In the genomic region with DNA sequence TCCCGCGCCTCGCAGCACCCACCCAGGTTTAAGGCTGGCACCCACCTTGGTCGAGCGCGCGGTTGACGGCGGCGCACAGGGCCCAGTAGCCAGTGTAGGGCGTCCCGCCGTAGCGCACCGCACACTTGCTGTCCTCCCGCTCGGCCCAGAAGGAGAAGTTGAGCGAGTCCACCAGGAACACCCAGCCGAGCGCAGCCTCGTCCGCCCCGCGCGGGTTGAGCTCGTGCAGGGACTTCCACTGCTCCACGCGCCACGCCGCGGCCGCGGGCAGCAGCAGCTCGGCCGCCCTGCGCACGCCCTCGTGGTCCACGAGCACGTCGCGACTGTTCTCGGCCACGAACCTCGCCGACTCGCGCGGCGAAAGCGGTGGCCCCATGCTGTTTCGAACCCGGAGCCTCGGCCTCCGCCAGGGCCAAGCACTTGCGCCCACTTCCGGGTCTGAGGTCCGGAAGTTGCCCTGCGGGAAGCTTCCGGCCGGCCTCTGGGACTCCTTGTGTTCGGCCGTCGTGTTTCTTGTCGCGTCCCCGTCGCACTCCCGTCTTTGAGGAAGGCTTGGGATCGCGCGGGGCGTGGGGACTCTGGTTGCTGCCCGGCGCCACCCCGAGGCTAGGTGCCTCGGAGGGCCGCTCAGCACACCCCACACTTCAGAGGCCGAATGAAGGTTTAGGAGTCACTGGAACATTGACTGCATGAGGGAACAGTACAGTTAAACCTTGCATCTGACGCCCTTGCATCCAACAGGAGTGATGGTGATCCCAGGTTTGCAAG, we compare ENCODE assay signal across 8 mouse cellular contexts. TPM values are rescaled to one million over a fixed set of nuclear protein-coding genes. Genes with fewer than 3 reads are reported as not detected.
DNase-seq lines count a peak whose midpoint lies in the region; ATAC-seq and TF ChIP-seq lines count a peak whose summit lies in the region.

A gene (minus strand): TSS at position 447 of the 768 bp plus-strand sequence.

- no peaks in the 10 kb centered on the region for H3K79me2 ChIP-seq in liver, adult 2 months (ENCODE audit: control insufficient read depth, insufficient read depth, low read length)

- H3K9ac ChIP-seq in embryonic facial prominence, embryonic 14.5 days (ENCODE audit: low read depth, low read length) = peak within 1 kb of the TSS; percentile 86
- H3K9ac ChIP-seq in liver, adult 2 months (ENCODE audit: low read depth, low read length) = peak within 1 kb of the TSS; percentile 94

- H3K27me3 ChIP-seq in embryonic facial prominence, embryonic 14.5 days (replicated peaks; ENCODE audit: control insufficient read depth, insufficient read depth, low read length) = no peaks in the 10 kb centered on the region
- no peaks in the 10 kb centered on the region for H3K27me3 ChIP-seq in liver, adult 2 months (ENCODE audit: control insufficient read depth, insufficient read depth, low read length)

- DNase-seq in cerebellum, adult 9-10 months = no peak
- DNase-seq in embryonic facial prominence, embryonic 14.5 days (ENCODE audit: low spot score) = peak; percentile 68
- peak; percentile 42 for DNase-seq in heart, adult 8-10 months (ENCODE audit: low spot score)
- DNase-seq in kidney, adult 8-10 months = peak; percentile 44 to 64
- peak; percentile 48 for DNase-seq in liver, adult 2 months (ENCODE audit: extremely low read depth, low read depth, low spot score)
- DNase-seq in monocyte, adult 2 months (ENCODE audit: low read depth in 1 of 2, low spot score in 2 of 2) = peak; percentile 26 to 61
- peak; percentile 57 to 70 for DNase-seq in spleen, postnatal 10 days (ENCODE audit: low spot score in 2 of 2)

- 0 out of 2 replicates have a peak, but pooled peaks have one; percentile 17 for TF ChIP-seq POLR2A in liver, adult 2 months (IDR thresholded peaks at IDR 0.05; ENCODE audit: extremely low read depth, insufficient read depth, low read length)

- peaks cover 21% of the 10 kb centered on the region for H3K9me3 ChIP-seq in embryonic facial prominence, embryonic 14.5 days (ENCODE audit: control insufficient read depth, low read length)

- ATAC-seq in cerebellum, adult (ENCODE audit: insufficient number of reproducible peaks, low FRiP score, low TSS enrichment) = peak; percentile 75; the same call in 1 of the 2 replicates
- ATAC-seq in embryonic facial prominence, embryonic 14.5 days (ENCODE audit: low read depth) = peak; percentile 66

- 5% methylated on average over 42 of the region's 80 CpGs for WGBS in embryonic facial prominence, embryonic 14.5 days
- WGBS in liver, adult 2 months = 2% methylated on average over 80 of the region's 80 CpGs

- peak within 1 kb of the TSS; percentile 92 for H3K4me2 ChIP-seq in embryonic facial prominence, embryonic 14.5 days (ENCODE audit: low read depth, low read length)

- no peak for TF ChIP-seq CTCF in liver, adult 2 months (IDR thresholded peaks at IDR 0.05; ENCODE audit: low read depth, low read length)

- peak within 1 kb of the TSS; percentile 80 for H3K4me3 ChIP-seq in embryonic facial prominence, embryonic 14.5 days (ENCODE audit: low read depth, low read length)
- H3K4me3 ChIP-seq in liver, adult 2 months (ENCODE audit: insufficient read depth, low read depth, low read length) = peak within 1 kb of the TSS; percentile 85

- H3K36me3 ChIP-seq in embryonic facial prominence, embryonic 14.5 days (ENCODE audit: control insufficient read depth, insufficient read depth, low read length) = peaks cover 29% of the 10 kb centered on the region
- H3K36me3 ChIP-seq in liver, adult 2 months (ENCODE audit: control insufficient read depth, insufficient read depth, low read length) = peaks cover 18% of the 10 kb centered on the region

- H3K4me1 ChIP-seq in embryonic facial prominence, embryonic 14.5 days (ENCODE audit: control insufficient read depth, insufficient read depth, low read length) = no peaks in the 10 kb centered on the region
- peaks cover 3% of the 10 kb centered on the region; the same call in 1 of the 2 replicates for H3K4me1 ChIP-seq in liver, adult 2 months (ENCODE audit: control insufficient read depth, insufficient read depth, low read length)

- peak within 1 kb of the TSS; percentile 40 for H3K27ac ChIP-seq in embryonic facial prominence, embryonic 14.5 days (replicated peaks; ENCODE audit: low read depth, low read length)
- peak within 1 kb of the TSS; percentile 37 for H3K27ac ChIP-seq in liver, adult 2 months (replicated peaks; ENCODE audit: insufficient read depth, low read depth, low read length)

RNA-seq across cellular contexts. Expression of the gene that starts here (rescaled TPM):
- 29.1 and 30.3 TPM in 2 replicates for polyA plus RNA-seq in embryonic facial prominence, embryonic 14.5 days (2014; fragmentation: Nextera tagmentation; extraction: Ambion mirVana)
- 10 to 100 TPM; 16.5 to 18.1 (median 17.0) TPM for total RNA-seq in heart, adult 8-10 months (2022)
- 26.8 and 27.3 TPM in 2 replicates for total RNA-seq in liver, adult 2 months (2014; rRNA removed)
- 19.0 and 19.3 TPM in 2 replicates for polyA plus RNA-seq in liver, adult 2 months (2012; rRNA removed)
